Mouse (Mus musculus) forebrain, embryonic 10.5 days (tissue): ENCODE results near the gene Nt5c2. TPM values are rescaled to one million over a fixed set of nuclear protein-coding genes. Genes with fewer than 3 reads are reported as not detected.

Experiments
- DNase-seq: peaks from one replicate; pipeline ENCODE4 v3.0.0-alpha.2; 2017; ENCODE audit warnings: low spot score; ENCODE audit errors: extremely low spot score
- H3K27ac ChIP-seq: fragments of 300-500 bp; sonication (generic); 2 replicates; pipeline ENCODE4 v1.5.1; 2016; ENCODE audit warnings: mild to moderate bottlenecking
- H3K27me3 ChIP-seq: fragments of 300-500 bp; sonication (generic); 2 replicates; pipeline ENCODE4 v1.6.1; 2016; ENCODE audit warnings: mild to moderate bottlenecking; ENCODE audit not compliant: poor library complexity, severe bottlenecking
- H3K36me3 ChIP-seq: fragments of 300-500 bp; sonication (generic); replicated peaks from 2 replicates; pipeline ENCODE4 v1.6.1; 2016; ENCODE audit warnings: mild to moderate bottlenecking, moderate library complexity
- H3K4me1 ChIP-seq: fragments of 300-500 bp; sonication (generic); 2 replicates; pipeline ENCODE4 v1.6.1; 2016
- H3K4me3 ChIP-seq: fragments of 300-500 bp; sonication (generic); 2 replicates; pipeline ENCODE4 v1.5.1; 2016; ENCODE audit warnings: mild to moderate bottlenecking, moderate library complexity
- H3K9me3 ChIP-seq: fragments of 300-500 bp; sonication (generic); 2 replicates; pipeline ENCODE4 v1.6.1; 2016; ENCODE audit warnings: mild to moderate bottlenecking, moderate library complexity
- whole genome bisulfite sequencing: fragments of 180-500 bp; shearing (Covaris S2); methylation state at CpG from one replicate; pipeline ENCODE4 v1.1.7; 2016; 5-methylcytosine and 5-hydroxymethylcytosine counted together
- polyA plus RNA-seq: library from polyadenylated mRNA; unstranded; fragments of >200 nt; fragmentation: Nextera tagmentation; extraction: Ambion mirVana; gene quantifications from 2 replicates; pipeline ENCODE4 v1.2.1, GENCODE M21; 2016

Gene Nt5c2
- polyA plus RNA-seq, 1 experiment from 2014 or later: 71.1 TPM

- Histone ChIP-seq H3K4me3 (no peak overlapping the region), H3K9me3 (no peaks in the 10 kb centered on the region), H3K27me3 (no peaks in the 10 kb centered on the region), H3K27ac (no peak overlapping the region), H3K4me1 (0 out of 2 replicates have a peak, but pooled peaks cover 1% of the 10 kb centered on the region), H3K36me3 (peaks cover 81% of the 10 kb centered on the region)
- no peak for DNase-seq
- 94% methylated on average over 4 of the region's 4 CpGs for WGBS
These were observed 20.0 kb upstream of the Nt5c2 start for GRCm38 (mm10) chr19:47034916-47035315.

GRCm38 (mm10) chr19:47031770-47032169 is 16.8 kb upstream of the Nt5c2 start:
- peaks cover 50% of the 10 kb centered on the region for H3K36me3 ChIP-seq
- DNase-seq: no peak
- 0 out of 2 replicates have a peak, but pooled peaks cover 5% of the 10 kb centered on the region for H3K4me1 ChIP-seq
- H3K9me3 ChIP-seq: no peaks in the 10 kb centered on the region
- H3K27me3 ChIP-seq: no peaks in the 10 kb centered on the region
- WGBS: 93% methylated on average over 6 of the region's 6 CpGs
- no peak overlapping the region for H3K27ac ChIP-seq
- no peak overlapping the region for H3K4me3 ChIP-seq

- Histone ChIP-seq H3K36me3 (peaks cover 30% of the 10 kb centered on the region), H3K27ac (0 out of 2 replicates have a peak overlapping the region, but pooled peaks have one; percentile 25), H3K4me3 (no peak overlapping the region), H3K4me1 (0 out of 2 replicates have a peak, but pooled peaks cover 5% of the 10 kb centered on the region), H3K27me3 (no peaks in the 10 kb centered on the region), H3K9me3 (no peaks in the 10 kb centered on the region)
- 80% methylated on average over 9 of the region's 9 CpGs for WGBS
- no peak for DNase-seq
These were observed 14.8 kb upstream of the Nt5c2 start for GRCm38 (mm10) chr19:47029796-47030195.

- H3K27ac ChIP-seq: no peak overlapping the region
- no peak for DNase-seq
- H3K36me3 ChIP-seq: peaks cover 3% of the 10 kb centered on the region
- H3K4me1 ChIP-seq: 0 out of 2 replicates have a peak, but pooled peaks cover 5% of the 10 kb centered on the region
- 91% methylated on average over 4 of the region's 4 CpGs for WGBS
- no peaks in the 10 kb centered on the region for H3K9me3 ChIP-seq
- H3K4me3 ChIP-seq: no peak overlapping the region
- H3K27me3 ChIP-seq: no peaks in the 10 kb centered on the region
These were observed 11.6 kb upstream of the Nt5c2 start for GRCm38 (mm10) chr19:47026513-47026912.

GRCm38 (mm10) chr19:47024954-47025353 is 10.0 kb upstream of the Nt5c2 start:
- H3K36me3 ChIP-seq: no peaks in the 10 kb centered on the region
- no peaks in the 10 kb centered on the region for H3K9me3 ChIP-seq
- 93% methylated on average over 10 of the region's 10 CpGs for WGBS
- 0 out of 2 replicates have a peak, but pooled peaks cover 4% of the 10 kb centered on the region for H3K4me1 ChIP-seq
- no peak overlapping the region for H3K4me3 ChIP-seq
- no peaks in the 10 kb centered on the region for H3K27me3 ChIP-seq
- no peak for DNase-seq
- H3K27ac ChIP-seq: no peak overlapping the region

- WGBS: 91% methylated on average over 13 of the region's 13 CpGs
- Histone ChIP-seq H3K36me3 (no peaks in the 10 kb centered on the region), H3K27ac (no peak overlapping the region), H3K4me1 (peaks cover 11% of the 10 kb centered on the region), H3K27me3 (peaks cover 5% of the 10 kb centered on the region; the same call in 1 of the 2 replicates), H3K9me3 (no peaks in the 10 kb centered on the region), H3K4me3 (no peak overlapping the region)
- no peak for DNase-seq
These were observed 8.6 kb upstream of the Nt5c2 start for GRCm38 (mm10) chr19:47023546-47023945.

- 88% methylated on average over 4 of the region's 4 CpGs for WGBS
- H3K36me3 ChIP-seq: no peaks in the 10 kb centered on the region
- no peak for DNase-seq
These were observed 7.8 kb upstream of the Nt5c2 start for GRCm38 (mm10) chr19:47022709-47023108.

GRCm38 (mm10) chr19:47019326-47019725 is 4.4 kb upstream of the Nt5c2 start:
- Histone ChIP-seq H3K4me3 (no peak overlapping the region), H3K27me3 (peaks cover 42% of the 10 kb centered on the region)
- WGBS: 34% methylated on average over 6 of the region's 6 CpGs

More at GRCm38 (mm10) chr19:47022709-47023108, 7.8 kb upstream of the Nt5c2 start:
- no peak overlapping the region for H3K4me3 ChIP-seq
- no peaks in the 10 kb centered on the region for H3K9me3 ChIP-seq
- H3K27ac ChIP-seq: no peak overlapping the region
- H3K27me3 ChIP-seq: peaks cover 8% of the 10 kb centered on the region
- H3K4me1 ChIP-seq: peaks cover 18% of the 10 kb centered on the region

GRCm38 (mm10) chr19:47018330-47018729 is 3.4 kb upstream of the Nt5c2 start:
- WGBS: 31% methylated on average over 2 of the region's 2 CpGs

More at GRCm38 (mm10) chr19:47019326-47019725, 4.4 kb upstream of the Nt5c2 start:
- H3K27ac ChIP-seq: 0 out of 2 replicates have a peak overlapping the region, but pooled peaks have one; percentile 30
- H3K4me1 ChIP-seq: peaks cover 42% of the 10 kb centered on the region
- no peaks in the 10 kb centered on the region for H3K9me3 ChIP-seq
- H3K36me3 ChIP-seq: no peaks in the 10 kb centered on the region
- no peak for DNase-seq

GRCm38 (mm10) chr19:47017831-47018230 is 2.9 kb upstream of the Nt5c2 start:
- 6% methylated on average over 3 of the region's 3 CpGs for WGBS
- no peak for DNase-seq

More at GRCm38 (mm10) chr19:47018330-47018729, 3.4 kb upstream of the Nt5c2 start:
- Histone ChIP-seq H3K4me3 (peak overlapping the region; percentile 57; the same call in 1 of the 2 replicates), H3K36me3 (no peaks in the 10 kb centered on the region), H3K4me1 (peaks cover 51% of the 10 kb centered on the region), H3K9me3 (no peaks in the 10 kb centered on the region), H3K27me3 (peaks cover 52% of the 10 kb centered on the region), H3K27ac (no peak overlapping the region; the same call in 1 of the 2 replicates)
- no peak for DNase-seq

GRCm38 (mm10) chr19:47016487-47016886 is 1.5 kb upstream of the Nt5c2 start:
- peaks cover 51% of the 10 kb centered on the region for H3K4me1 ChIP-seq
- H3K27ac ChIP-seq: no peak overlapping the region
- no peaks in the 10 kb centered on the region for H3K36me3 ChIP-seq
- peak overlapping the region; percentile 57; the same call in 1 of the 2 replicates for H3K4me3 ChIP-seq
- WGBS: under 1% methylated on average over 14 of the region's 15 CpGs
- peaks cover 71% of the 10 kb centered on the region for H3K27me3 ChIP-seq
- DNase-seq: peak; percentile 83
- H3K9me3 ChIP-seq: no peaks in the 10 kb centered on the region

More at GRCm38 (mm10) chr19:47017831-47018230, 2.9 kb upstream of the Nt5c2 start:
- Histone ChIP-seq H3K4me1 (peaks cover 51% of the 10 kb centered on the region), H3K36me3 (no peaks in the 10 kb centered on the region), H3K27ac (no peak overlapping the region; the same call in 1 of the 2 replicates), H3K27me3 (peaks cover 57% of the 10 kb centered on the region), H3K4me3 (peak overlapping the region; percentile 57; the same call in 1 of the 2 replicates), H3K9me3 (no peaks in the 10 kb centered on the region)

- peaks cover 72% of the 10 kb centered on the region for H3K27me3 ChIP-seq
- DNase-seq: no peak
- H3K4me3 ChIP-seq: peak overlapping the region; percentile 57
- no peaks in the 10 kb centered on the region for H3K36me3 ChIP-seq
- no peak overlapping the region for H3K27ac ChIP-seq
- WGBS: 3% methylated on average over 9 of the region's 9 CpGs
- peaks cover 51% of the 10 kb centered on the region for H3K4me1 ChIP-seq
- H3K9me3 ChIP-seq: no peaks in the 10 kb centered on the region
These were observed 1.0 kb upstream of the Nt5c2 start for GRCm38 (mm10) chr19:47015965-47016364.

GRCm38 (mm10) chr19:47015396-47015795 is 443 bp upstream of the Nt5c2 start:
- no peak overlapping the region for H3K27ac ChIP-seq
- peaks cover 72% of the 10 kb centered on the region for H3K27me3 ChIP-seq
- under 1% methylated on average over 37 of the region's 37 CpGs for WGBS
- peak; percentile 32 for DNase-seq
- peak overlapping the region; percentile 57 for H3K4me3 ChIP-seq
- H3K36me3 ChIP-seq: no peaks in the 10 kb centered on the region
- peaks cover 51% of the 10 kb centered on the region for H3K4me1 ChIP-seq
- no peaks in the 10 kb centered on the region for H3K9me3 ChIP-seq
